Mouse (Mus musculus): ENCODE data around the gene Olfr23. TPM values are rescaled to one million over a fixed set of nuclear protein-coding genes. Genes with fewer than 3 reads are reported as not detected.

The Olfr23 gene
- not detected for total RNA-seq (2023)

GRCm38 (mm10) chr11:73936377-73936776, at the start of gene Olfr23:
Olfr23 (plus strand) TSS chr11:73936677.

DNA sequence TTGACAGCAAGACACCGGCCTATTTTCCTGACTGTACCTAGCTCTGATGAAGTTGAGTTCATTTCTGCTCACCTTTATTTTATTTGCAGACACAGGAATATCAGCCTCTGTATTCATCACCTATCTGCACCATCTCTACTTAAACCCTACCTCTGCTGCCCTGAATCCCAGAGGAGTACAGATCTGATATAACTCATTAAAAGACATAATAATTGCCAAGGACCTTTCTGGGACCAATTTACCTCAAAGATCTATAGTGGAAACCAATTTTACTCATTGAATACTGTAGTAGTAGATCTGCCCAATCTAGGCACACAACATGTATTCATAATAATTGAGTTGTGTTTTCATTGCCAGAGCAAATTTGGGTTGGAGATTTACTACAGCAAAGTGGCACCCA, 45.8 kb upstream of the Olfr23 start, which contains the start of gene Olfr394:
Olfr394 (minus strand) TSS at position 101 of the 400 bp plus-strand sequence.

DNA sequence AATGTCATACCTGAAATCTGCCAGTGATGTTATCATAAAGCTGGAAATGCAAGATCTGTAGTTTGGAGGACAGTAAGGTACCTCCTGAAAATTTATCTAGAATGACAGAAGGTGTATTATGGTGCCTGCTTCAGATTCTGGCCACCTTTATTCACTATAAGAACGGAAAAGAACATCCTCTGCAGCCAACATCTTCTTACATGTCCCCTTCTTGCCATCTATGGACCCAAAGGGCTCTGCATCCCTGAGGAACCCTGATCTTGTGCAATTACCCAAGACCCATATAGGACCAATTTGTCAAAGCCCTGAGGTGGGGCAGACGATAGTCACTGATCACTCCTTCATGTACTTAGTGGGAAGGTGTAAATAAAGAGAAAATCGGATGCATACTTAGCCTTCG, 27.3 kb upstream of the Olfr23 start, which contains the start of gene Olfr395:
Olfr395 (minus strand) TSS at position 101 of the 400 bp plus-strand sequence.

DNA sequence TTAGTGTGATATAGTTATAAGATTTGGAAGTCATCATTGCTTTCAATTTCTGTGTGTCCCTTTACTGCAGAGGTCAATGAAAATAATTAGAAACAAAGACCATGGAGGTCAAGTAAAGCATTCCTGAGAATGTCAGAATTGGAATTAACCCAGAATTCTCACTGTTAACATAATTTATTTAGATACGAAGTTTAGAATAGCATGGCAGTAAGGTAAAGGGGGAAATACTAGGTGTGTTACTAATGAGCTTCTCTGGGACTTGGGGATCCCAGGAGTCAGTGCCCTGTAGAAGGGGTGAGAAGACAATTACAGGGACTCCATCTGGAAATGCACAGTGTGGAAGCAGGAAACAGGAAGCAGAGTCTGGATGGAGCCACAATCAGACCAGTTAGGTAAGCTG, 24.0 kb downstream of the Olfr23 start, which contains the start of gene Olfr397:
Olfr397 (plus strand) TSS at position 301 of the 400 bp plus-strand sequence.

DNA sequence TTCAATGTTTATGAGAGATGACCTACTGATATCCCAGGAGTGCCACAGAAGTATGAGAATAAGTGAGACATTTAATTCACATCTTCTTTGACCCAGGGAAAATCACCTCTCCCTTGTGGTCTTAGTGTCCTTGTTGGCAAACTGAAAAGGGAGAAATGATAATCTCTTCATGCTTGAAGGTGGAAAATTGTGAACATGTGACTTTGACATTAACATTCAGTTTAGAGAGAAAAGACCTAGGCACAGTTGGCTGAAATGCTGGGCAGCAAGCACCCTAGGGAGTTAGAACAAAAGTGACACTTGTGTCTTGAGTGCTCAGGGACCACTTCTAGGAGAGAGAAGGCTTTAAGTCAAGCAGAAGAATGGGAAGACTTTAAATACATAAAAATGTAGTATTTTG, 53.8 kb downstream of the Olfr23 start, which contains the start of gene Olfr398:
Olfr398 (minus strand) TSS at position 101 of the 400 bp plus-strand sequence.

Other genes starting within 250 kb of the Olfr23 start
- not detected for gene Zfp735, start 247.9 kb upstream of the Olfr23 start, total RNA-seq (2023)
- gene Olfr389, start 156.0 kb upstream of the Olfr23 start, total RNA-seq (2023): not detected
- not detected for gene Olfr390, start 153.7 kb upstream of the Olfr23 start, total RNA-seq (2023)
- gene Olfr391-ps, start 133.6 kb upstream of the Olfr23 start, total RNA-seq (2023): not detected
- not detected for gene Olfr392, start 119.6 kb upstream of the Olfr23 start, total RNA-seq (2023)
- not detected for gene Olfr393, start 85.2 kb upstream of the Olfr23 start, total RNA-seq (2023)
- not detected for gene Olfr394, start 45.9 kb upstream of the Olfr23 start, total RNA-seq (2023)
- gene Olfr395, start 27.4 kb upstream of the Olfr23 start, total RNA-seq (2023): not detected
- not detected for gene Olfr397, start 24.1 kb downstream of the Olfr23 start, total RNA-seq (2023)
- gene Olfr398, start 53.7 kb downstream of the Olfr23 start, total RNA-seq (2023): not detected
- not detected for gene Olfr139, start 119.9 kb downstream of the Olfr23 start, total RNA-seq (2023)
- not detected for gene Olfr399, start 119.9 kb downstream of the Olfr23 start, total RNA-seq (2023)
- not detected for gene Zfp616, start 133.3 kb downstream of the Olfr23 start, total RNA-seq (2023)
- not detected for gene Olfr401, start 177.0 kb downstream of the Olfr23 start, total RNA-seq (2023)
- gene Olfr402, start 216.9 kb downstream of the Olfr23 start, total RNA-seq (2023): not detected
- not detected for gene Olfr403, start 249.6 kb downstream of the Olfr23 start, total RNA-seq (2023)

All from B cell, adult 67 days (primary cell).